Mouse (Mus musculus): Measurements from ENCODE around the gene Olfr56. TPM values are rescaled to one million over a fixed set of nuclear protein-coding genes. Genes with fewer than 3 reads are reported as not detected.
A peak's percentile ranks its signal among the peaks of the same experiment; 100 is the strongest.
"Not testable (repeated sequence)": the region's sequence is repeated elsewhere in the genome, so short reads cannot be mapped to it uniquely, and the experiment has no call there.

Gene Olfr56
- not detected in 2 replicates for total RNA-seq (2015; ENCODE audit: low replicate concordance)
- 1.0 and 2.0 TPM in 2 replicates for total RNA-seq (2017; ENCODE audit: low replicate concordance)

DNA sequence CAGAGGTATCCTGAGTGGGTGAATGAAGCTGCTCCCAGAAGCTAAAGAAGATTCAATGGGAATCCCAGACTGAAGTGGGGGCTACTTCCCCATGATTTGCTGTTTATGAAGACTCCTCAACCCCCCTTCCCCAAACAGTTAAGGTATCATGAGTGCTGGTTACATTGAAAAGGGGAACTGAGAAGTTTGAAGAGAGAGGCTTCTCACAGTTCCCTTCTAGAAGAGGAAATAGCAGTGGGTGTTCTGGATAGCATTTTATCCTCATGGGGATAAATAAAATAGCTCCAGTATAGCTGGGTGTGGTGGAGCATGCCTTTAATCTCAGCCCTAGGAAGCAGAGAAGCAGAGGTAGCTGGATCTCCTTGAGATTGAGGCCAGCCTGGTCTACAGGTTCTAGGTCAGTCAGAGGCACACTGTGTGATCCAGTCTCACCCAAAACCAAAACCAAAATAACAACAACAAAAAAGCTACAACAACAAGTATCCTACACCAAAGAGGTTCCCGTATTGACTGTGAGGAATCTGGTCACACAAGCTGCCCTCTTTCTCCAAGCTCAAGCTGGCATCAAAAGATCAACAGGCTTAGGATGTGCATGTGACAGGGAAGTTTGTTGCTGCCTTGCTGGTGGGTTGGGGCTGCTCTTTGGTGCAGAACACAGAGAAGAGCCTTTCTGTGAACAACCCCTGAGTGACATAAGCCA is at the start of gene Olfr56:
Gene Olfr56 (plus strand): TSS at position 650 of the 700 bp plus-strand sequence.
- not testable (repeated sequence) for ATAC-seq (replicated peaks; ENCODE audit: low FRiP score, poor library complexity, severe bottlenecking)

DNA sequence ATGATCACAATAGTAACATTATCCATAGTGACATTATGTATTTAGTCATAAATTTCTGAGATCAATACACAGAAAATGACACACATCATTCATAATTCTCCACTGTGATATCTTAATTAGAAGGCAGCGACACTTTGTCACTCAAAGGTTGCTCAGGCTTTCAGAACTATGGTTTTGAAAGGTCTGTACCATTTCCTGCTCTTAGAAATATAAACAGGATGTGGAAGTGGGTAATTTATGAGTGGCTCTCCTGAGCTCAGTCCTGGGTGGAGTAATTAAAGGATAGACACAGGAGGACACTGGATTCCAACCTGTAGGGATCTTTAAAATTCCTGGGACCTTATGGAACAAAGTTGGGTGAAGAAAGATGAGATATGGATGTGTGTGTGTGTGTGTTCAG is 45.3 kb upstream of the Olfr56 start:
- not testable (repeated sequence) for ATAC-seq (replicated peaks; ENCODE audit: low FRiP score, poor library complexity, severe bottlenecking)

DNA sequence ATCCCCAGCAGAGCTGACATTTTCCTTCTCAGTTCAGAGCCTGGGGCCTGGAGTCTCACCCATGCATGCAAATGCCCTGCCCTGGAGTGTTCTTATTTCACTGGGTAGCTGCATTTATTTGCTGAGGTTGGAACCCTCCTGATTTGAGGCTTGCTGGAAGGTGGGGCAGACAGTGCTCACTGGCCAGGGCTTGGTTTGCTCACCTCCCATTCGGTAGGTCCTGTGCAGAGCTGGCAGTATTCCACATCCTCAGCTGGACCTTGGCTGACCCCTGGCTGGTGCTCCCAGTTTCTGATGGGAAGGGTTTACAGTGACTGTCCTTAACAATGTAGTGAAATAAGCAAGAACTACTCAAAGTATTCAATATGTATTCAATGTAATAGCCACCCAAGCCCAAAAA is 44.8 kb upstream of the Olfr56 start:
- not testable (repeated sequence) for ATAC-seq (replicated peaks; ENCODE audit: low FRiP score, poor library complexity, severe bottlenecking)

DNA sequence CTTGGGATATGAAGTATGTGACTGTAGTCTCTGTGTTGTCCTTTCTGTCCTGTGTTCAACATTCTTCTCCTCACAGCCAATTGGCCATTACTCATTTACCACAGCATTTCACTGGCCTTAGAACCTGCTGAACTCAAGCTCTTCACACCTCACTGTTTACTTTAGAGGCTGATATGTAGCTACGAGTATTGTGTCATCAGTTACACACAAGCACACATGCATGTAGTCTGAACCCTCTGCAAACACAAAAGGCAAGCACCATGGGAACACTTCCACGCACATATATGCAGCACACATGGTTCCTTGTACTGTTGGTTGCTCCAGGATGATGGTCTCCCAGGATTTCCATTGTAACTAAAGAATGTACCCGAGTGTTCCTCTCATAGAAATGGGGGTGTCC is 43.4 kb upstream of the Olfr56 start:
- not testable (repeated sequence) for ATAC-seq (replicated peaks; ENCODE audit: low FRiP score, poor library complexity, severe bottlenecking)

DNA sequence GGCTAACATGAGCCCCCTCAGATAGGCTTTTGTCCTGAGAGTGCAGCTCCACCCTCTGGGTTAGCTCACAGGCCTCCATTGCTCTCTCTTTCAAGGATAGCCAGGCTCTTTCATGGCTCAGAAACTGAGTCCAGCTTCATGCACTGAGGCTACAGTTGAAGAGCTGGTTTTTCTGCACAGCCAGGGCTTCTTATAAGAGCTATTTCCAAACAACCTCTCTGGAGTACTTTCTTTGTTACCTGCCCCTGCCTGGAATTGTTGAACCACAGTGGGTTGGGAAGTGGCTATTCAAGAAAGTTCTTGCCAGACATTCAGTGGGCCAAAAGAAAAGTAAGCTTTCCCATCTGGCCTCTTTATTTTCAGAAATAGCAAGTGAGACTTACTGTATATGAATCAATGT is 39.4 kb upstream of the Olfr56 start:
- not testable (repeated sequence) for ATAC-seq (replicated peaks; ENCODE audit: low FRiP score, poor library complexity, severe bottlenecking)

DNA sequence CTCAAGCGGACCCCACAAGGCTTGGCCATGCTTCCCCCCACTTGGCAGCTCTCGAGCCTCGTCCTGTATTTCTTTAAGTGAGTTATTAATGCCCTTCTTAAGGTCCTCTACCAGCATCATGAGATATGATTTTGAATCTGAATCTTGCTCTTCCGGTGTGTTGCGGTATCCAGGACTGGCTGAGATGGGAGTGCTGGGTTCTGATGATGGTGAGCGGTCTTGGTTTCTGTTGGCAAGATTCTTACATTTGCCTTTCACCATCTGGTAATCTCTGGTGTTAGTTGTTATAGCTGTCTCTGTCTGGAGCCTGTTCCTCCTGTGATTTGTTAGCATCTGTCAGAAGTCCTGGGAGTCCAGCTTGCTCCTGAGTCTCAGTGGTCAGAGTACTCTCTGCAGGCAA is 32.6 kb upstream of the Olfr56 start, which contains the start of gene Psme2b:
Gene Psme2b (minus strand): TSS at position 101 of the 400 bp plus-strand sequence.
- ATAC-seq (replicated peaks; ENCODE audit: low FRiP score, poor library complexity, severe bottlenecking), result not testable (repeated sequence)

DNA sequence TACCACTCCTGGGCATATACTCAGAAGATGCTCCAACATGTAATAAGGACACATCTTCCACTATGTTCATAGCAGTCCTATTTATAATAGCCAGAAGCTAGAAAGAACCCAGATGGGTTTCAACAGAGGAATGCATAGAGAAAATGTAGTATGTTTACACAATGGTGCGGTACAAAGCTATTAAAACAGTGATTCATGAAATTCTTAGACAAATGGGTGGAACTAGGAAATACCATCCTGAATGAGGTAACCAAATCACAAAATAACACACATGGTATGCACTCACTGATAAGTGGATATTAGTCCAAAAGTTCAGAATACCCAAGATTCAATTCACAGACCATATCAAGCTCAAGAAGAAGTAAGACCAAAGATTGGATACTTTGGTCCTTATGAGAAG is 4.0 kb upstream of the Olfr56 start:
- not testable (repeated sequence) for ATAC-seq (replicated peaks; ENCODE audit: low FRiP score, poor library complexity, severe bottlenecking)

DNA sequence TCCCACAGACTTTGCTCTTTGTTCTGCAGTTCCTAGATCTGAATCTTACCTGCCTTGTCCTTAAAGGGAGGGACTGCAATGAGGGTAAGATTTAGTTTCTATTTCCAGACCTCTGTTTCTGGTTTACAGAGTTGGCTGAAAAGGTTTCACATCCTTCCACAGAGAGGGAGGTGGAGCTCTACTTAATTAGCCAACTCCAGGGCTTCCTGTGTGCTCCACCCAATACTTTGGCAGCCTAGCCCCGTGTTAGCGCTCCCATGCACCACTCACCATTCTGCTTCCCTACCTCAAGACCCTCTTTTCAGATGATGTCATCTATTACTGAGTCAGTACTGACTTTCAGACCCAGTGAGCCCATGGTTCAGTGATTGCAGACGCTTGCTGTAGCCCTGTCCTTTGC is 562 bp downstream of the Olfr56 start, which contains the start of gene 9930111J21Rik1:
Gene 9930111J21Rik1 (minus strand): TSS at position 148 of the 400 bp plus-strand sequence.
- peak; percentile 50; the same call in 1 of the 2 replicates for ATAC-seq (replicated peaks; ENCODE audit: low FRiP score, poor library complexity, severe bottlenecking)

DNA sequence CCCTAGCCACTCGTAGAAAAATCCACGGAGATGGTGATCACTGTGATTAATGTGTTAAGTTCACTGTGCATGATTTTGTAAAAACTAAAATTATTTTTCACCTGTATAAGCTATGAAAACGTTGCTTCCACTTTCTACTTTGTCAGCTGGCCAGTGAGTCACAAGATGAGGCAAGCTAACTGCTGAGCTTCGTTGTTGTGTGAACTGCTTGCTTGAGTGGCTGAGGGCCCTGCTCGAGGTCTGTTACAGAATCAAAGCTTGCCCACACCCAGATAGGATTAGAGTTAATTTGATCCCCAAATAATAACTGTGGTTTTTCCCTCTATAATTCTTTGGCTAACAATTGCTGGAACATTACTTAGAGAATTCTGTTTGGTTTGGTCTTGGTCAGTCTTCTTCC is 1.4 kb downstream of the Olfr56 start:
- ATAC-seq (replicated peaks; ENCODE audit: low FRiP score, poor library complexity, severe bottlenecking), result not testable (repeated sequence)

DNA sequence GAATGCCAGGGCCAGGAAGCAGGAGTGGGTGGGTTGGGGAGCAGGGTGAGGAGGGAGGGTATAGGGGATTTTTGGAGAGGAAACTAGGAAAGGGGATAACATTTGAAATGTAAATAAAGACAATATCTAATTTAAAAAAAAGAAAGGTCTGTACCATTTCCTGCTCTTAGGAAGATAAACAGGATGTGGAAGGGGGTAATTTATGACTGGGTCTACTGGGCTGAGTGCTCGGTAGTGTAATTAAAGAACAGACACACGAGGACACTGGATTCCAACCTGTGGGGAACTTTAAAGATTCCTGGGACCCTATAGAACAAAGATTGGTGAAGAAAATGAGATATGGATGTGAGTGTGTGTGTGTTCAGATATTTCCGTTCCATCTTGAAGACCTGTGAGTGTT is 4.2 kb downstream of the Olfr56 start:
- ATAC-seq (replicated peaks; ENCODE audit: low FRiP score, poor library complexity, severe bottlenecking), result not testable (repeated sequence)

DNA sequence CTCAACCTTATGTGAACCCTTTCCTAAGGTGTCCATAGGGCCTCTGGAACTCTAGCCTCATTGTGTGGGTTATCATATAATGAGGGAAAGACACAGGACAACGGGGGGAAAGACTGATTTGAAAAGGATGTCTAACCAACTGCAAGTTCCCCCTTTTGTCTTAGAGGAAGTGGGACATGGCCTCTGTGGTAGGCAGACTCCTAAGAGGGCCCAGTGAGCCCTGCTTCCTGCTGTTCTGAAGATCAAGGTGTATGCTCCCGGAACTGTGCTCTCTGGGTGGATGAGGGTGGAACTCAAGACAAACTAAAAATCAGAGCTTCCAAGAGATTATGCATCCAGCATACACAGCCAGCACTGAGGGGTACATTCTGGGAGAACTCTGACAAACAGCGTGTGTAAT is 9.5 kb downstream of the Olfr56 start:
- not testable (repeated sequence) for ATAC-seq (replicated peaks; ENCODE audit: low FRiP score, poor library complexity, severe bottlenecking)

DNA sequence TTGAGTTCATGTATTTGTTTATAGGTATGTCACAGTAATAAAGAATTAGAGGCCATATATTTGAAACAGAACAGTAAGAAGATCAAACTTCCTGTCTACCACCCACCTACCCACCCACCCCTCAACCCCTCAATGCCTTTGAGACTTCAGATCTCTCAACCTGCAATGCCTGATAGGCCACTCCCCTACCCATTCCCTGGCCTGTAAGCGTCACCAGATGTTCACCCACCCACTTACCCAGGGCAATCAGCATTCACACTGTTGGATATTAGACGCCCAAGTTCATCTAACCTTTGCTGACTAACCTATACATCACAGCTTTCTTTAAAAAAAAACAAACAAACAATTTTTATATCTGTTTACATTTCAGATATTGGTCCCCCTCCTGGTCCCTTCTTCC is 11.3 kb downstream of the Olfr56 start:
- ATAC-seq (replicated peaks; ENCODE audit: low FRiP score, poor library complexity, severe bottlenecking), result peak; percentile 79

DNA sequence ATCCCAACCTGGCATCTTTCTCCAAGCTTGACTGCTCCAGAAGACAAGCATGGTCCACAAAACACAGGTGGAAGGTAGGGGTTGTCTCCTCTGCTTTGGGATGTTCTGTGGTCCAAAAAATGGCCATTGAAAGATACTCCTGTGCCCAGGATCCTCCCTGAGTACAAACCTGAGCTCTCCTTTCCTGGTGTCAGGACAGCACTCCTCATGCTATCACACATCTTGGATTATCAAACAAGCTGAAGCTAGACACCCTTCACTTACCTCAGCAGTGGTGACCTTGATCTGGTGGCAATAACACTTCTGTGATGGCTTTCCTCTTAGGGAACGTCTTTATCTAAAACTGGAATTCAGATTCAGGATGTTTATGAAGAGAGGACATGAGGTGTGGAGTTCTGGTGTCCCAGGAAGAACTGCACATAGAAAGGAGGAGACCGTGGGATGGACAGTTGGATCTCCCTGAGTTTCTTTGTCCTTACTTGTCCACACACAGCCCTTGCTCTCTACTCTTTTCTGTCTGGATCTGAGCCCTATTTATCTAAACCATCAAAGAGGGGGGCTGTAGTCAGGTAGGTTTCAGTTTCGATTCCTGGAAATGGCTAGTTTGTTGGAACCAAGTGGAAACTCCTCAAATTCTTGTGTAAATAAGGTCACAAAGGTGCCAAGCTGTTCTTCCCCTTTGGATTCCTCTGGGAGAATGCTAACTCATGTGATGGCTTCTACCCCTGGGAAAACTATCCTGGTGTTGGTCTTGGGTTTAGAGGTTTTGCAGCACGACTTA is 13.2 kb downstream of the Olfr56 start, which contains the start of gene Gm12185:
Gene Gm12185 (minus strand): TSS at position 487 of the 781 bp plus-strand sequence.
- peak; percentile 61 for ATAC-seq (replicated peaks; ENCODE audit: low FRiP score, poor library complexity, severe bottlenecking)

DNA sequence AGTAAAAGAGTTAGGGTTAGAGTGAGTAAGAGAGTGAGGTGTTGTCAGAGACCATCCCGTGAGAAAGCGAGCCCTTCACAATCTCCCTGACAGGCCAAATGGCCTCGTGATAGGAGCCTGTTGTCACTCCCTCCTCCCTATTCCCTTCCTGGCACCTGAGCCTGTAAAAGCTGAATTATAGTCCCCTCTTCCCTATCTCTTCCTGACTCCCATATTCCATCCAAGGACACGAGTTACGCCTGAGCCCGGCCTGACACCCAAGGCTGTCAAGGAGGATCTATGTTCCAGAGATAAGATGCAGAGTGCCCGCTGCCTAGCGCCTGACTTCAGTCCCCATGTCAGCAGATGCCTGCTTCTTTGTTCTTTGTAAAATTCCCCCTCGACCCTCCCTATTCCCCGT is 14.6 kb downstream of the Olfr56 start:
- ATAC-seq (replicated peaks; ENCODE audit: low FRiP score, poor library complexity, severe bottlenecking), result not testable (repeated sequence)

DNA sequence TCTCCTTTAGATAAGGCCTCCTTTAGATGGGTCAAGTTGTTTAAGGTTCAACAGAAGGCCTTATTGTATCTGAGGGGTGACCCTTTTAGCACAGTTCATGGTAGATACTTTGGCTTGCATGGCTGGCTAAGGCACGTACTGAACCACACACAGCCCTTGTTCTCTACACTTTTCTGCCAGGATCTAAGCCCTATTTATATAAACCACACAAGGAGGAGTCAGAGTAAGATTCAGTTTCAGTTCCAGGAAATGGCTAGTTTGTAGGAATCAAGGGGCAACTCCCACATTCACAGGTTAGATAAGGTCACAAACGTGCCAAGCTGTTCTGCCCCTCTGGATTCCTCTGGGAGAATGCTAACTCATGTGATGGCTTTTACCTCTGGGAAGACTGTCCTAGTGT is 15.3 kb downstream of the Olfr56 start, which contains the start of gene Tgtp1:
Gene Tgtp1 (minus strand): TSS at position 155 of the 400 bp plus-strand sequence.
- not testable (repeated sequence) for ATAC-seq (replicated peaks; ENCODE audit: low FRiP score, poor library complexity, severe bottlenecking)

DNA sequence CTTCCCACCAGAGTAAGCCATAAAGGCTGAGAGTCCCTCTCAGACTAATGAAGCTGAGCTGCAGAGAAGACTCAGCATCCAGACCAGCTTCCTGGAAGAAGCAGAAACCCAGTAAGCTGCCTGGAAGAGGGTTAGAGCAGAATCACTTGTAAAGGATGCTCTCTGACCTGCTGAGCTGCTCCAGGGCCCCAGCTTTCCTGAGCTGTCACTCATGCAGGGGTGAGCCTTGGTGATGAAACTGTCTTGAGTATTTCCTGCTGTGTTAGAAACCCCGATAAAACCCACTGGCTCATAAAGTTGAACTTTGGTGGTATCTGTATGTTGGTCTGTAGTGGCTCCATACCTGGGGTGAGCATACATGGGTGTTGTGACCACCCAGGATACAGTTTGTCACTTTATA is 21.7 kb downstream of the Olfr56 start:
- ATAC-seq (replicated peaks; ENCODE audit: low FRiP score, poor library complexity, severe bottlenecking), result not testable (repeated sequence)

DNA sequence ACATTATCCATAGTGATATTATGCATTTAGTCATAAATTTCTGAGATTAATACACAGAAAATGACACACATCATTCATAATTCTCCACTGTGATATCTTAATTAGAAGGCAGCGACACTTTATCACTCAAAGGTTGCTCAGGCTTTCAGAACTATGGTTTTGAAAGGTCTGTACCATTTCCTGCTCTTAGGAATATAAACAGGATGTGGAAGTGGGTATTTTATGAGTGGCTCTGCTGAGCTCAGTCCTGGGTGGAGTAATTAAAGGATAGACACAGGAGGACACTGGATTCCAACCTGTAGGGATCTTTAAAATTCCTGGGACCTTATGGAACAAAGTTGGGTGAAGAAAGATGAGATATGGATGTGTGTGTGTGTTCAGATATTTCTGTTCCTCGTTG is 27.6 kb downstream of the Olfr56 start:
- ATAC-seq (replicated peaks; ENCODE audit: low FRiP score, poor library complexity, severe bottlenecking), result not testable (repeated sequence)

DNA sequence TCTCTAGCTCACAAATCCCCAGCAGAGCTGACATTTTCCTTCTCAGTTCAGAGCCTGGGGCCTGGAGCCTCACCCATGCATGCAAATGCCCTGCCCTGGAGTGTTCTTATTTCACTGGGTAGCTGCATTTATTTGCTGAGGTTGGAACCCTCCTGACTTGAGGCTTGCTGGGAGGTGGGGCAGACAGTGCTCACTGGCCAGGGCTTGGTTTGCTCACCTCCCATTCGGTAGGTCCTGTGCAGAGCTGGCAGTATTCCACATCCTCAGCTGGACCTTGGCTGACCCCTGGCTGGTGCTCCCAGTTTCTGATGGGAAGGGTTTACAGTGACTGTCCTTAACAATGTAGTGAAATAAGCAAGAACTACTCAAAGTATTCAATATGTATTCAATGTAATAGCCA is 28.1 kb downstream of the Olfr56 start:
- ATAC-seq (replicated peaks; ENCODE audit: low FRiP score, poor library complexity, severe bottlenecking), result not testable (repeated sequence)

DNA sequence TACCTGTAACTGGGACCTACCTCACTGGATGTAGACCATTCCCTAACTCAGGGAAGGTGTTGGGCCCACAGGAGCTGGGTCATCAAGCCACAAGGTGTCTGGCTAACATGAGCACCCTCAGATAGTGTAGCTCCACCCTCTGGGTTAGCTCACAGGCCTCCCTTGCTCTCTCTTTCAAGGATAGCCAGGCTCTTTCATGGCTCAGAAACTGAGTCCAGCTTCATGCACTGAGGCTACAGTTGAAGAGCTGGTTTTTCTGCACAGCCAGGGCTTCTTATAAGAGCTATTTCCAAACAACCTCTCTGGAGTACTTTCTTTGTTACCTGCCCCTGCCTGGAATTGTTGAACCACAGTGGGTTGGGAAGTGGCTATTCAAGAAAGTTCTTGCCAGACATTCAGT is 33.4 kb downstream of the Olfr56 start:
- not testable (repeated sequence) for ATAC-seq (replicated peaks; ENCODE audit: low FRiP score, poor library complexity, severe bottlenecking)

DNA sequence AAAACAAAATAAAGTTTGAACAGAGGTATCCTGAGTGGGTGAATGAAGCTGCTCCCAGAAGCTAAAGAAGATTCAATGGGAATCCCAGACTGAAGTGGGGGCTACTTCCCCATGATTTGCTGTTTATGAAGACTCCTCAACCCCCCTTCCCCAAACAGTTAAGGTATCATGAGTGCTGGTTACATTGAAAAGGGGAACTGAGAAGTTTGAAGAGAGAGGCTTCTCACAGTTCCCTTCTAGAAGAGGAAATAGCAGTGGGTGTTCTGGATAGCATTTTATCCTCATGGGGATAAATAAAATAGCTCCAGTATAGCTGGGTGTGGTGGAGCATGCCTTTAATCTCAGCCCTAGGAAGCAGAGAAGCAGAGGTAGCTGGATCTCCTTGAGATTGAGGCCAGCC is 71.4 kb downstream of the Olfr56 start:
- ATAC-seq (replicated peaks; ENCODE audit: low FRiP score, poor library complexity, severe bottlenecking), result 0 out of 2 replicates have a peak, but pooled peaks have one; percentile 40
